Mouse (Mus musculus): ENCODE data around the gene Timm9. TPM values are rescaled to one million over a fixed set of nuclear protein-coding genes. Genes with fewer than 3 reads are reported as not detected.
A peak's percentile ranks its signal among the peaks of the same experiment; 100 is the strongest.

The Timm9 gene
- polyA plus RNA-seq (2014; fragmentation: Nextera tagmentation; extraction: Ambion mirVana), result 90.7 and 114 TPM in 2 replicates

DNA sequence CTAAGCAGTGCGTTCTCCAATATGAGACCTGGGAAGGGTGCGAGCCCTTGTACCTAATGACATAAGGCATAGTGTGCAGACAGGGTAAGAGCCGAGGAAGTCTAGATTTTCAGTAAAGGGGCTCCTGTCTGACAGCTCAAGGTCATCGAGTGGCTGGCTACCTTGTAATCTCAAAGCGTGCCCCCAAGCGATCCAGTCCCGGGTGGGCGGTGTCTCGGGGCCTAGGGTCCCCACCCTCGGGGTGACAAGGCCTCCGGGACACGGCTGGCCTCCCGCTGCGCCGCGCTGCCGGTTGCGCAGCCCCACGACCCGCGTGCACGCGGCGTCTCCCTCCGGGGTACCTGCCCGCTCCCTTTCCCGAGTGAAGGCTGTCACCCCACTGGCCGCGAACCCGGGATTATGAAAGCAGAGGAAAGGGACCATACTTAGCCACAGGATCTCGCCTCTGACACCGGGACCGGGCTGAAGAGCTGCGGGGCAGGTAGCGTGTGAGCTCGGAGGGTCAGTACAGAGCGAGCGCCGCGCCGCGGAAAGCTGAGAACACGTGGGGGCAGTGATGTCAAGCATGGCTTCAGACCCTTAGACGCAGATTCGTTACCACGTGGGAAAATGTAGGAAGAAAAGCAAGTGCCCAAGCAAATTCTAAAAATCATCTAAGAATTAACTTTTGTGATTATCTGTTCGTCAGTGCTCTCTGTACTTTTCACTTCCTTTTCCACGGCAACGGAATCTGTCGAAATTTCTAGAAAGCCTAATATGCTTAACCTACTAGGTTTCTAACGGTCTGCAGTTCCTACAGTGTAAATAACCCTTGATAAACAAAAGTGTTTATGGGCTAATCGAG, at the start of gene Timm9, which contains the start of gene 2700049A03Rik:
Timm9 (minus strand) TSS at position 555 of the 844 bp plus-strand sequence.
2700049A03Rik (plus strand) TSS at position 719 of the 844 bp plus-strand sequence.
- Histone ChIP-seq H3K4me3 (ENCODE audit: low read length) (peak within 1 kb of the TSS; percentile 71), H3K9me3 (ENCODE audit: control insufficient read depth, low read length) (no peaks in the 10 kb centered on the region), H3K27ac (ENCODE audit: low read depth, low read length) (peak within 1 kb of the TSS; percentile 65; the same call in 1 of the 2 replicates), H3K27me3 (ENCODE audit: control insufficient read depth, insufficient read depth, low read length) (no peaks in the 10 kb centered on the region), H3K4me1 (ENCODE audit: control insufficient read depth, insufficient read depth, low read length) (peaks cover 12% of the 10 kb centered on the region), H3K36me3 (ENCODE audit: control insufficient read depth, insufficient read depth, low read length) (peaks cover 35% of the 10 kb centered on the region), H3K4me2 (replicated peaks; ENCODE audit: low read depth, low read length) (peak within 1 kb of the TSS; percentile 82), H3K9ac (ENCODE audit: low read depth, low read length) (peak within 1 kb of the TSS; percentile 87)
- peak; percentile 91 for ATAC-seq (ENCODE audit: low FRiP score, low TSS enrichment)
- WGBS, result under 1% methylated on average over 52 of the region's 52 CpGs

DNA sequence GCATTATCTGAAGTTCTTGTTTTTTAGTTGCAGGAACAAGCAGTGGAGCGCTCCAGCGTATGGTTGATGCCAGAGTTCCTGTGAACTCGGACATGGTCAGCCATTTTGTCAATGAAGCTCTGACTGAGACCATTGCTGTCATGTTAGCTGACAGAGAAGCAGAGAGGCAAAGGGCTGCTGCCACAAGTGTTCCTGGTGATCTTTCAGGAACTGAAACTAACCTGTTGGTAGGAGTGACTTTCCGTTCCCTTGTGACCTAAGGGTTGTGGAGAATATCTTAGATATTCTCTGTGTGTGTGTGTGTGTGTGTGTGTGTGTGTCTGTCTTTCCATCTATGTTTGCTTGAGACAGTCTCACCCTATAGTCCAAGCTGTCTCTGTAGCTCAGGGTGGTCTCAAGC, 47.9 kb upstream of the Timm9 start:
- Histone ChIP-seq H3K4me1 (ENCODE audit: control insufficient read depth, insufficient read depth, low read length) (no peaks in the 10 kb centered on the region), H3K4me3 (ENCODE audit: low read length) (no peak overlapping the region), H3K9me3 (ENCODE audit: control insufficient read depth, low read length) (no peaks in the 10 kb centered on the region), H3K27me3 (ENCODE audit: control insufficient read depth, insufficient read depth, low read length) (no peaks in the 10 kb centered on the region), H3K27ac (ENCODE audit: low read depth, low read length) (no peak overlapping the region), H3K4me2 (replicated peaks; ENCODE audit: low read depth, low read length) (no peak overlapping the region), H3K36me3 (ENCODE audit: control insufficient read depth, insufficient read depth, low read length) (peaks cover 46% of the 10 kb centered on the region), H3K9ac (ENCODE audit: low read depth, low read length) (no peak overlapping the region)
- ATAC-seq (ENCODE audit: low FRiP score, low TSS enrichment), result no peak
- WGBS, result 95% methylated on average over 4 of the region's 4 CpGs

GRCm38 (mm10) chr12:71183736-71184135, 47.3 kb upstream of the Timm9 start:
- Histone ChIP-seq H3K9me3 (ENCODE audit: control insufficient read depth, low read length) (no peaks in the 10 kb centered on the region), H3K27ac (ENCODE audit: low read depth, low read length) (no peak overlapping the region), H3K4me1 (ENCODE audit: control insufficient read depth, insufficient read depth, low read length) (no peaks in the 10 kb centered on the region), H3K27me3 (ENCODE audit: control insufficient read depth, insufficient read depth, low read length) (no peaks in the 10 kb centered on the region), H3K36me3 (ENCODE audit: control insufficient read depth, insufficient read depth, low read length) (peaks cover 46% of the 10 kb centered on the region), H3K9ac (ENCODE audit: low read depth, low read length) (no peak overlapping the region), H3K4me3 (ENCODE audit: low read length) (no peak overlapping the region), H3K4me2 (replicated peaks; ENCODE audit: low read depth, low read length) (no peak overlapping the region)
- 96% methylated on average over 3 of the region's 3 CpGs for WGBS
- no peak for ATAC-seq (ENCODE audit: low FRiP score, low TSS enrichment)

DNA sequence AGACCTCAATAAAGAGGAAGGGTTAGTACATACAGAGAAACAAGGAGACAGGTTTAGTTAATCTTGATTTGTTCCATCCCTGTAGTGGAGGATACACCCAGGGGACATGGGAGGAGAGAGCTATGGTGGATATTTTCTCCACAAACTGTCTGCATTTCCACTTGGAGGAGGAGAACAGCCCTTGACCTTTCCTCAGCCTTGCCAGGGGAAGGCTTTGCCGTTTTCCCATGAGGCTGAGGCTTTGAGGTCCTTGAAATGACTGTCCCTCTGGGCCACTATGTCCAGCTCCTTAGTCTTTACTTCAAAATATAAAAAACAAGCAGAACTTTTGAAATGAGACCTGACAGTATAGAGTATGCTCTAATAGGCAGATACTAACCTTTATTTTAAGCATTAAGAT, 33.4 kb upstream of the Timm9 start:
- no peak overlapping the region for H3K4me2 ChIP-seq (replicated peaks; ENCODE audit: low read depth, low read length)
- H3K36me3 ChIP-seq (ENCODE audit: control insufficient read depth, insufficient read depth, low read length), result peaks cover 47% of the 10 kb centered on the region
- H3K4me3 ChIP-seq (ENCODE audit: low read length), result no peak overlapping the region
- H3K27me3 ChIP-seq (ENCODE audit: control insufficient read depth, insufficient read depth, low read length), result no peaks in the 10 kb centered on the region
- no peak overlapping the region for H3K27ac ChIP-seq (ENCODE audit: low read depth, low read length)
- no peak overlapping the region for H3K9ac ChIP-seq (ENCODE audit: low read depth, low read length)
- H3K9me3 ChIP-seq (ENCODE audit: control insufficient read depth, low read length), result no peaks in the 10 kb centered on the region
- H3K4me1 ChIP-seq (ENCODE audit: control insufficient read depth, insufficient read depth, low read length), result no peaks in the 10 kb centered on the region
- ATAC-seq (ENCODE audit: low FRiP score, low TSS enrichment), result no peak
- 72% methylated on average over 1 of the region's 1 CpGs for WGBS

- H3K4me3 ChIP-seq (ENCODE audit: low read length), result no peak overlapping the region
- H3K4me1 ChIP-seq (ENCODE audit: control insufficient read depth, insufficient read depth, low read length), result no peaks in the 10 kb centered on the region
- H3K4me2 ChIP-seq (replicated peaks; ENCODE audit: low read depth, low read length), result no peak overlapping the region
- no peak for ATAC-seq (ENCODE audit: low FRiP score, low TSS enrichment)
- no peaks in the 10 kb centered on the region for H3K27me3 ChIP-seq (ENCODE audit: control insufficient read depth, insufficient read depth, low read length)
- peaks cover 58% of the 10 kb centered on the region for H3K36me3 ChIP-seq (ENCODE audit: control insufficient read depth, insufficient read depth, low read length)
- H3K9me3 ChIP-seq (ENCODE audit: control insufficient read depth, low read length), result no peaks in the 10 kb centered on the region
- 93% methylated on average over 9 of the region's 9 CpGs for WGBS
- H3K9ac ChIP-seq (ENCODE audit: low read depth, low read length), result no peak overlapping the region
- no peak overlapping the region for H3K27ac ChIP-seq (ENCODE audit: low read depth, low read length)
Observed at GRCm38 (mm10) chr12:71164410-71164809, 27.9 kb upstream of the Timm9 start.

DNA sequence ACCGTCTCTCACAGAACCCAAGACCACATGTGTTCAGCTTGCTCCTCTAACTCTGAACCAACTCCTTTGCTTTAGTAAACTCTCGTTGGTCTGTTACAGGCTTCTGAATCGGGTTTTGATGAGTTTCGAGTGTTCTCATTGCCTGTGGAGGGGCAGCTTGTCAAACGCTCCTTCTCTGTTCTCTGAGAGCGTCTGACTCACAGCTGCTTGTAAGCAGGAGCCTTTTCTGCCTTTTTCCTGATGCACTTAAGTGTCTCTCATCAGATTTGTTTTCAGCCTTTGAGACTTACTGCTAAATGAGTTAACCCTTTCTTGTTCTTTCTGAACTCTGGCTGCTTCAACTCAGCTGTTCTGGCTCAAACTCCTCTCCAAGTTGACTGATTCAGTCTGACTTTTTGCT, 21.5 kb upstream of the Timm9 start:
- Histone ChIP-seq H3K4me3 (ENCODE audit: low read length) (no peak overlapping the region), H3K27me3 (ENCODE audit: control insufficient read depth, insufficient read depth, low read length) (no peaks in the 10 kb centered on the region), H3K9me3 (ENCODE audit: control insufficient read depth, low read length) (no peaks in the 10 kb centered on the region), H3K4me2 (replicated peaks; ENCODE audit: low read depth, low read length) (no peak overlapping the region), H3K9ac (ENCODE audit: low read depth, low read length) (no peak overlapping the region), H3K4me1 (ENCODE audit: control insufficient read depth, insufficient read depth, low read length) (no peaks in the 10 kb centered on the region), H3K27ac (ENCODE audit: low read depth, low read length) (no peak overlapping the region), H3K36me3 (ENCODE audit: control insufficient read depth, insufficient read depth, low read length) (peaks cover 69% of the 10 kb centered on the region)
- WGBS, result 87% methylated on average over 6 of the region's 6 CpGs
- no peak for ATAC-seq (ENCODE audit: low FRiP score, low TSS enrichment)

GRCm38 (mm10) chr12:71154979-71155378, 18.5 kb upstream of the Timm9 start:
- Histone ChIP-seq H3K4me2 (replicated peaks; ENCODE audit: low read depth, low read length) (no peak overlapping the region), H3K4me1 (ENCODE audit: control insufficient read depth, insufficient read depth, low read length) (no peaks in the 10 kb centered on the region), H3K4me3 (ENCODE audit: low read length) (no peak overlapping the region), H3K9ac (ENCODE audit: low read depth, low read length) (no peak overlapping the region), H3K9me3 (ENCODE audit: control insufficient read depth, low read length) (no peaks in the 10 kb centered on the region), H3K27ac (ENCODE audit: low read depth, low read length) (no peak overlapping the region), H3K27me3 (ENCODE audit: control insufficient read depth, insufficient read depth, low read length) (no peaks in the 10 kb centered on the region), H3K36me3 (ENCODE audit: control insufficient read depth, insufficient read depth, low read length) (peaks cover 71% of the 10 kb centered on the region)
- ATAC-seq (ENCODE audit: low FRiP score, low TSS enrichment), result no peak
- WGBS, result 92% methylated on average over 6 of the region's 6 CpGs

DNA sequence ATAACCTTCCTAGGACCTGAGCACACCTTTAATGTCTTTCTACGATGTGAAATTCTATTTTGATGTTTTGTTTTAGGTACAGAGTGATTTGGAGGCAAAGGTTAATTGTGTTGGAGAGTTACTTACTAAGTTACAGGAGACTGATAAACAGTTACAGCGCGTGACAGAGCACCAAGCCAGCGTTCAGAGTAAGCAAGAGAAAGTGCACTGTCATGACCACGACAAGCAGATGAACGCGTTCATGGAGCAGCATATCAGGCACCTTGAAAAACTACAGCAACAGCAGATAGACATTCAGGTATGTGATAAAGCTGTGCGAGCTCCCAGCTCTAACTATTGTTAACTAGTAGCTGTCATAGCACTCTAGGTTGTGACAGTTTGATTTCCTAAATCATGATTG, 13.7 kb upstream of the Timm9 start:
- H3K9ac ChIP-seq (ENCODE audit: low read depth, low read length), result no peak overlapping the region
- H3K36me3 ChIP-seq (ENCODE audit: control insufficient read depth, insufficient read depth, low read length), result peaks cover 65% of the 10 kb centered on the region
- H3K27ac ChIP-seq (ENCODE audit: low read depth, low read length), result no peak overlapping the region
- H3K4me1 ChIP-seq (ENCODE audit: control insufficient read depth, insufficient read depth, low read length), result no peaks in the 10 kb centered on the region
- H3K4me2 ChIP-seq (replicated peaks; ENCODE audit: low read depth, low read length), result no peak overlapping the region
- no peaks in the 10 kb centered on the region for H3K9me3 ChIP-seq (ENCODE audit: control insufficient read depth, low read length)
- H3K27me3 ChIP-seq (ENCODE audit: control insufficient read depth, insufficient read depth, low read length), result no peaks in the 10 kb centered on the region
- H3K4me3 ChIP-seq (ENCODE audit: low read length), result no peak overlapping the region
- WGBS, result 92% methylated on average over 8 of the region's 8 CpGs
- no peak for ATAC-seq (ENCODE audit: low FRiP score, low TSS enrichment)

DNA sequence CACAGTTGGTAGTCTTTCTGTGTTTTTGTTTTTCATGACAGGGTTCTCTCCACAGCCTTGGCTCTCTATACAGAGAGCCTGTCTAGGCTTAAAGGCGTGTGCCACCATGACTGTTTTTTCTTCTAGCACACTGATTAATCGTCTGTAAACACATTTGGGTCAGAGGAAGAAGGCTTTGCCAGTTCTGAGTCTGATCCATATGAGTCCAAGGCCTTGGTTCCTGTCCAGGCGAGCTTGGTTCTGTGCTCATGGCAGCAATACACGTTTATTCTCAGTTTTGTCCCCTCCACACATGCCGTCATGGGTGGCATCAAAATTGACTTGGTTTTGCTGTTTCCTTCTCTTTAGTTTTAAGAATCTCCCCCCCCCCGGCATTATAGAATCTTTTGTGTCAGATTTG, 13.0 kb upstream of the Timm9 start:
- Histone ChIP-seq H3K9me3 (ENCODE audit: control insufficient read depth, low read length) (no peaks in the 10 kb centered on the region), H3K27ac (ENCODE audit: low read depth, low read length) (no peak overlapping the region), H3K4me2 (replicated peaks; ENCODE audit: low read depth, low read length) (no peak overlapping the region), H3K27me3 (ENCODE audit: control insufficient read depth, insufficient read depth, low read length) (no peaks in the 10 kb centered on the region), H3K4me3 (ENCODE audit: low read length) (no peak overlapping the region), H3K4me1 (ENCODE audit: control insufficient read depth, insufficient read depth, low read length) (no peaks in the 10 kb centered on the region), H3K36me3 (ENCODE audit: control insufficient read depth, insufficient read depth, low read length) (peaks cover 60% of the 10 kb centered on the region), H3K9ac (ENCODE audit: low read depth, low read length) (no peak overlapping the region)
- no peak for ATAC-seq (ENCODE audit: low FRiP score, low TSS enrichment)
- 85% methylated on average over 6 of the region's 6 CpGs for WGBS

Data from kidney, embryonic 14.5 days (tissue).